Mouse (Mus musculus) granulocyte monocyte progenitor cell, adult 5-6 weeks (primary cell): Measurements from ENCODE around the gene Mfsd6. TPM values are rescaled to one million over a fixed set of nuclear protein-coding genes. Genes with fewer than 3 reads are reported as not detected.

Experiments used
- ATAC-seq: replicated peaks from 2 replicates; pipeline ENCODE4 v1.8.0; 2016; ENCODE audit warnings: mild to moderate bottlenecking, moderate TSS enrichment, inconsistent platforms; ENCODE audit not compliant: poor library complexity, severe bottlenecking
- total RNA-seq, 2 experiments: library from RNA; stranded (forward) in 1 of 2; stranded (reverse) in 1 of 2; fragments of 200-712, 200-1000 nt in 1 of 2; fragments of >200 nt in 1 of 2; fragmentation: Nextera tagmentation in 1 of 2; gene quantifications; 2 replicates each; pipeline ENCODE4 v1.2.3; 2014 to 2017

The Mfsd6 gene
- total RNA-seq, 2 experiments from 2014 or later, result 1.4 to 3.9 TPM

DNA sequence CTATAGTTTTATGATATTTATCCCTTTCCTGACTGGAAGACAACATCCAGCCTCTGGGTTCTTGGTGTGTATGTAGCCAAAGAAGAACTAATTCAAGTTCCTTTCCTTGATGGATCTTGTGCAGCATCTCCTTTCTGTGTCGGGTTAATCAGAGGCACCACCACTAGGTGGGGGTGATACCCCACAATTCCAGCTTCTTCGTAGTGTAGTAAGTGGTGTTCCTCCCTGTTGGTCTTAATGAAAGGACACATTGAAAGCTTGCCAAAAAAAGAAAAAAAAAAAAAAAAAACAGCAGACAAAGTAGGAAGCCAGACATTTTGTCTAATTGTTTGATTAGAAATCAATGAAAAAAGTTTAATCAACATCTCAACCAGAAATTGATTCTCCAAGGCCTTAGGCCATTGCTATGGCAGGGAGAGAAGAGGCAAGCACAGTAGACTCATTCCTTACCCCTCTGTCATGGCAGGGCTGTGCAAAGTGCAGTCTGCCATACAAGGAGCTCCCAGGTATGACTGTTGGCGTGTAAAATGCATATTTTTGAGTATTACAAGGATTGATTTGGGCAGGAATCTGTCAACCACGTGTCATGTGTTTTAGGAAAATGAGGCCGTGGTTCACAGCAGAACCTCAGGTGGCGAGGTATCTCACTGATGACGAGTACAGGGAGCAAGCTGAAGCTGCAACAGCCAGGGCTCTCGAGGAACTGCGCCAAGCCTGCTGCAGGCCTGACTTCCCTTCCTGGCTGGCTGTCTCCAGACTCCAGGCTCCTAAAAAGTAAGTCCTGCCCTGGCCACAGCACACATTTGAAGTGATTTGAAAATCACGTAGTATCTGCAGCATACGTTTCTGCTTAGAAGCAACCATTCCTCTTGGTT, 78.9 kb downstream of the Mfsd6 start:
- ATAC-seq, result peak; percentile 88

DNA sequence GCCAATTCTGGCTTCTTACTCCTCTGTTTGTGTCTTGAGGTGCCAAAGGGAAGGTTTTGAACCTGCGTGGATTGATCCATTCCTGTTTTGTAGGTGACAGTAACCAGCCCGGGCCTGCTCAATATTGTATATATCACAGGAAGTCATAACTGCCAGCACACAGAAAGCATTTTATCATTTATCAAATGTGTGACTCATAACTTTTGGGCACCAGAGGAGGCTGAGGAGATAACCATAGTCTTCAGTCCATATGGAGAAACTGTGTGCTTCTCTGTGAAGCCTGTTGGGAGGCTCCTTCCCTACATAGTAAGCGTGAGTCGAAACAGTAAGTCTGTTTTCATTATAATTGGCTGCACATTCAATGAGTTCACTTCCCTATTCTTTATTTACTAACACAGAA, 86.5 kb downstream of the Mfsd6 start:
- no peak for ATAC-seq

DNA sequence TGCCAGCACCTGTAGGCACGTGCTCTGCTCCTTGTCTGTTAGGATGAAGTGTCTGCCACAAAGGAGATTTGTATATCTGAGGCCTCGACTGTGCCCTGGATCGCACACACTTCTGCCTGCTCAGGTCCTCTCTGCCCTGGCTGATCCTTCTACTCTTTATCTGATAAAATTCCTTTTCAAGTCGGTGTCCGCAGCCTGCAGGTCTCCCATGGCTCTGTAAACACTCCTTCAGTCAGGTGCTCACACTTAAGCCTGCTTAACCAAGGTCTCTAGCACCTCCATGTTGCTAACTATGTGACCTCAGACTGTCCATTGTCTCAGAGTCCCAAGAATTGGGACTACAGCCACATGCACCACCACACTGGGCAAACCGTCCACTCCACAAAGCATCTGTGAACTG, 87.0 kb downstream of the Mfsd6 start:
- ATAC-seq, result no peak

DNA sequence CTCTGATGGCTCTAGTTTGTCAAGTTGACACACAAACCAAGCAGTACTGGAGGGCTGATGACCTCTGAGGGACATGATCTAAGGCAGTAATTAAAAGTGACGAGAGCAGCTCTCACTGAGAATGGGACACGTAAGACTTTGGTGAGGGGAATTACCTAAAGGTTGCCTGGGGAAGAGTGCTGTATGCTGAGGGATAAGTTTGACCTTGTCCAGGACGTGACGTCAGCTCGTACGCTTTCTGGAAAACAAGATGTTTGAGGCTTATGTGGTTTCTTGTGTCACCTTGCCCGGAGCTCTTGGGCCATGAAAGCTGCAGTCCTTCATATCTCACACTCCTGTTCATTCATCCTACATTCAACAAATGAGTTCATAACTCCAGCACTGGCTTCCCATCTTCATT, 88.2 kb downstream of the Mfsd6 start:
- no peak for ATAC-seq

DNA sequence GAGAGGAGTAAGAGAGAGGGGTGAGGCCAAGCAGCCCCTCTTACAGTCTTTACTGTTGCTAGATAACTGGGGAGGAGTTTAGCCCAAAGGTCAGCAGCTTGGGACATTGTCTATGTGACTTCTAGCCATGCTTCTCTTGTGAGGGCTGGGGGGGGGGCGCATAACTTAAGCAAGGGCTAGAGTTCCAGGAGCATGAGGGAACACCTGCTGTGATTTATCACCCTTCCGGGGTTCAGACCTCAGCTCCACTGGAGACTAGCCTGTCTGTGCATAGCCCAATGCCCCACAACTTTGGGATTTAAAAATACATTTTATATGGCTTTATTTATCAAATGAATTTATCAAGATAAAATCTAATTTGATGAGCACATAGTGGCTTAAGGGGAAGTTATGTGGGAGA, 89.2 kb downstream of the Mfsd6 start:
- no peak for ATAC-seq

- ATAC-seq, result no peak
Measured at GRCm38 (mm10) chr1:52635932-52636331, 91.3 kb downstream of the Mfsd6 start.

GRCm38 (mm10) chr1:52634251-52634650, 93.0 kb downstream of the Mfsd6 start:
- ATAC-seq, result no peak

DNA sequence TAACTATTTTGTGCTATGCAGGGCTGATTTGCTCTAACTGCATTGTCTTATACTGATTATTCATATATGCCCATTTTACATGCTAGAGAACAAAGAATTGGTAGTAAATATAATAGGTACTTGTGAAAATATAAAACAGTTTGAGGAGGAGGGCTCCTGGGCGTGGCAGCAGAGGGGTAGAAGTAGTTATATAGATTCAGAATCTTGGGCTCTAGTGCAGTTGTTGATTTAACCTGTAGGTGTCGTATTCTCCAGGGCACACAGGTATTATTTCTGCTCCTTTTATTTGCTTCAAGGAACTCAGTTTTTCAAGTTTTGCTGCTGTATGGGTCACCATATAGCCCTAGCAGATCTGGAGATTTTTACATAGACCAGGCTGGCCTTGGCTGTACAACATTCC, 95.7 kb downstream of the Mfsd6 start:
- 0 out of 2 replicates have a peak, but pooled peaks have one; percentile 16 for ATAC-seq

DNA sequence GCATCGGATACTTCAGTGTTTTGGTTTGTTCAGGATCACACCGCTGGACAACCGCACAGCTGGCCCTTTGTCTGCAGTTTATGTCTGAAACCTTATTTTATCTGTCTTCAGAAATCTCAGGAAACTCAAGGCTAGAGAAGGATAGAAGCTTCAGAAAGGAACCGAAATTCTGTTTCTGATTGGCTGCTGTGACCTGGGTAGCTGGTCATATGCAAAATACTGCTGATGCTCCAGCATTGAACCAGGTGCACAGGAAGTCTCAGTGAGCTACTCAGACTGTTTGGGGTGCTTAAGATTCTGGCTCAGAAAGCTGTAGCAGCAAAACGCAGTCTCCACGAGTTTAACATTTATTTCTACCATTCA, 96.3 kb downstream of the Mfsd6 start:
- ATAC-seq, result peak; percentile 58

DNA sequence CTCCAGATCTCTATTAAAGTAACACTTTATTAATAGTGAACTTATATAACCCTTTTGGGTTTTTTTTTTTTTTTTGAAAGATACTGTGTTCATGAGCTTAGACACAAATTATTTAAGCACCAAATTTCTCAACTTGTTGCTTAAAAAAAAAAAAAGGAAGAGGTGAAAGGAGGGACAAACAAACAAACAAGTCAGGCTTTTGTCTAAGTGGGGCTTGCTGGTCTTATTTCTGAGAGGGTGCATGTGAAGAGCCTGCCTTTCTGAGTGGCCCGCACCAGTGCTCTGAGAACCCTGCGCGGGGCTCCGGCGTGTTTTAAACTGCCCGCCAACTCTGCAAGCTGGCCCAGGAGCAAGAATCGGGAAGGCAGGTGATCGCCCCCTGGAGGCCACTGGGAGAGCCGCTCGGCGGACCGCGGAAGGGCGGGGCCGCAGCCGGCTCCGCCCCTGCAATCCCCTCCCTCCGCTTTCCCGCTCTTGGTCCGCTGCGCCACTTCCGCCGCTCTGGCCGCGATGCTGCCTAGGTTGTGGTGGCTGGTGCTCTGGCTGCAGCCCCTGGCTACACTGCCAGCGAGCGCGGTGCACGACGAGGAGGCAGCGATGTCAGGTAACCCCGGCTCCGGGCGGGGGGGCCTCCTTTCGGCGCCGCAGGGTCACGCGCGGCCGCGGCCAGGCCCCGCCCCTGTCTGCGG, 96.9 kb downstream of the Mfsd6 start, which contains the start of gene Nemp2:
TSS of gene Nemp2 (plus strand) at position 456 of the 689 bp plus-strand sequence.
- peak; percentile 98 for ATAC-seq

DNA sequence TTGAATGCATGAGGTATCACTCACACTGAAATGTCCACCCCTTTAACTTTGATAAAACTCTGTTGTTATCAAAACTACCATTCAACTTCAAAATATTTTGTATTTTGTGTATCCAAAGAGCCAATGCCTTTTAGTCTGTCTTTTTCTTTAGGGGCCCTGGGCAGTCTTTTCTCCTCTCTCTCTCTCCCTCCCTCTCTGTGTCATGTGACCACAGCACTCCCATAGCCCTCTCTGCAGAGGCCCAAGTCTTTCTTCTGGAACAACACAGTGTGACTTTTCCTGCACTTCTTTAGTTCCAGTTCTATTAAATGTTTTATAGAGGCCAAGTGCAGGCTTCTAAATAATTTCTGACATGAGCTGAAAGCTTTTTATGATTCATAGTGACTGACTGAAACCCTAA, 106.8 kb downstream of the Mfsd6 start:
- no peak for ATAC-seq

DNA sequence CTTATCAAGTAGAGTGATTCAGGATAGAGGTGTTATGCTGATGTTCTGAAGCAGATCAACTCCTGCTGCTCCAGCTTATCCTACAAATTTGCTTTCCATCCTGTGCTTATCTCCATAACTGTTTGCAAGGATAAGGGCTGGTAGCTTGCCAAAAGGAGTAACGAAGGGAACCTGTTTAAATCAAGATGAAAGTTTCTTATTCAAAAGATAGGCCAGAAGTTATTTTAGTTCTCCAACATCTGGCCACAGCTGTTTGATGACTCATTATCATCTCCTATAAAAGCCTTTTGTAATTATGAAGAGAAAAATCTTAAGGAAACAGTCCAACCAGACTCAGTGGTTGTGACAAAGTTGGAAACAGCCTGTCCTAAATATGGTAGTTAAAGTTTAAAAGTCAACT, 109.0 kb downstream of the Mfsd6 start:
- ATAC-seq, result no peak

GRCm38 (mm10) chr1:52608486-52608885, 118.8 kb downstream of the Mfsd6 start:
- no peak for ATAC-seq

DNA sequence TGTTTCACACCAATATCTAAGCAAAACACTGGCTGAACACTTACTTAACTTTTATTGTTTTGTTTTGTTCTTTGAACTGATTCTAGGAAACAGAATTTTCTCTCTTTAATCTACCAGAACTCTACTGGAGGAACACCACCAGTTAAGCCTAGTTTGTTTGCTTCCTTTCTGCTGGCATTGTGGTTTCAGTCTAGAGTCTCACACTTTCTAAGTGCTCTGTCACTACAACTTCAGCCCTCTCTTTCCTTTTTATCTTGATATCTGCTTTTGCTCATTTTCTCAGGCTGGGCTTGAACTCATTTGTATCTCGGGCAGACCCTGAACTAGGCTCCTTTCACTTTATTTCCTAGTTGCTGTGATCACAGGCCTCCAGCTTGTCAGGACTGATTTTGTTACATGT, 119.6 kb downstream of the Mfsd6 start:
- ATAC-seq, result no peak

Other genes with a start within 250 kb of the Mfsd6 start
- 27.4 and 30.8 TPM in 2 replicates for gene Nab1, start 226.8 kb downstream of the Mfsd6 start, total RNA-seq (2014; fragmentation: Nextera tagmentation)
- gene Nab1, start 226.8 kb downstream of the Mfsd6 start, total RNA-seq (2017), result 28.0 and 35.1 TPM in 2 replicates
- gene Nemp2, start 96.8 kb downstream of the Mfsd6 start, total RNA-seq (2014; fragmentation: Nextera tagmentation), result 9.0 and 18.1 TPM in 2 replicates
- 9.6 and 10.9 TPM in 2 replicates for gene Nemp2, start 96.8 kb downstream of the Mfsd6 start, total RNA-seq (2017)
- 10.3 and 12.8 TPM in 2 replicates for gene Inpp1, start 90.2 kb upstream of the Mfsd6 start, total RNA-seq (2014; fragmentation: Nextera tagmentation)
- gene Inpp1, start 90.2 kb upstream of the Mfsd6 start, total RNA-seq (2017), result 7.0 and 26.7 TPM in 2 replicates
- 32.2 and 47.1 TPM in 2 replicates for gene Hibch, start 117.5 kb upstream of the Mfsd6 start, total RNA-seq (2014; fragmentation: Nextera tagmentation)
- gene Hibch, start 117.5 kb upstream of the Mfsd6 start, total RNA-seq (2017), result 95.6 and 101 TPM in 2 replicates